Mouse (Mus musculus) adrenal gland, postnatal 14 days (tissue): Measurements from ENCODE around the gene Zfyve1. TPM values are rescaled to one million over a fixed set of nuclear protein-coding genes. Genes with fewer than 3 reads are reported as not detected.
"Not testable (repeated sequence)": the region's sequence is repeated elsewhere in the genome, so short reads cannot be mapped to it uniquely, and the experiment has no call there.

ENCODE experiments used
- DNase-seq: peaks from one replicate; pipeline ENCODE4 v3.0.0; 2021; ENCODE audit warnings: mixed read lengths
- long read RNA-seq, 2 experiments: library from polyadenylated mRNA; stranded (forward); transcript quantifications; one replicate each; pipeline ENCODE4 v2.0.0; 2021
- total RNA-seq: library from RNA; stranded (reverse); gene quantifications from 2 replicates; pipeline ENCODE4 v1.2.3, GENCODE M21; 2021

Zfyve1 gene
- 33.6 and 35.6 TPM in 2 replicates for total RNA-seq
- long read RNA-seq, experiment 1, full-length matches to known transcripts, result 4 of 7 reads
- long read RNA-seq, experiment 1, partial matches to known transcripts, result 1 of 7 reads
- long read RNA-seq, experiment 1, other reads (novel, unspliced or antisense), result 2 of 7 reads
- long read RNA-seq, experiment 2, full-length matches to known transcripts, result 4 of 11 reads
- long read RNA-seq, experiment 2, partial matches to known transcripts, result 1 of 11 reads
- long read RNA-seq, experiment 2, other reads (novel, unspliced or antisense), result 6 of 11 reads

DNA sequence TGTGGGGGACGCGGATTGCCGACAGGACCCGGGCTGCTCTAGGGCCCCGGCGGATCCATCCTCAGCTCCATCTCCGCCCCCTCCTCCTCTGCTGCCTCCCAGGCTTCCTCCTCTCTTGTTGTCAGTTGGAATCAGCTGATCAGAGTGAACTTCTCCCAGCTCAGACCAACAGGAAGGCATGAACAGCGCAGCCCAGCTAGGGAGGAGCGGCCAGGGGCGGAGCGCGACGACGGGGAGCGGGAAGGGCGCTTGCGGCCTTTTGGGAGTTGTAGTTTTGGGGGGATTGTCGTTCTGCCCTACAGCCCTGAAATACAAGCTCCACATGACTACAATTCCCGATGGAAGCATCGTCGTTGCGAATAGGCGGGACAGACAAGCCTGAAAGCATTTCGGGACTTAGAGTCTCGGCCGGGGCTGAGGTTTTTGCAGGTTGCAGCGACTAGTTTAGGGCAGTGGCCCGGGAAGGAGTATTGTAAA lies at the start of gene Zfyve1:
Gene Zfyve1, minus strand, starts transcription at position 198 of the 477 bp plus-strand sequence.
- DNase-seq, result peak; percentile 96

DNA sequence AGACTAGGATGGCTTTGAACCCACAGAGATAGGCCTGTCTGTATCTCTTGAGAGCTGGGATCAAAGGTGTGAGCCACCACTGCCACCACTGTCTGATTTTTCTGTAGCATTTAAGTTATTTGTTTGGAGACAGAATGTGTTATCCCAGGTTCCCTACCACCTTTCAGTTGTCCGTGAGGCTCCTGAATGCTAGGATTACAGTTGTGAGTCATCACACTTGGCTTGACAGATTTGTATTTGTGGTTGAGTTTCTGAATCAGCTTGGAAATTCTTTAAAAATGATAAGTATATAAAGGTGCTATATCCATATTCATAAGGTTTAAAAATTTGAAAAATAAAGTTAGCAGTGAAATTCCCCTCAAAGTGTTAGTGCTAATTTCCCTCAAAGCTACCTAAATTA lies 46.1 kb upstream of the Zfyve1 start:
- no peak for DNase-seq

DNA sequence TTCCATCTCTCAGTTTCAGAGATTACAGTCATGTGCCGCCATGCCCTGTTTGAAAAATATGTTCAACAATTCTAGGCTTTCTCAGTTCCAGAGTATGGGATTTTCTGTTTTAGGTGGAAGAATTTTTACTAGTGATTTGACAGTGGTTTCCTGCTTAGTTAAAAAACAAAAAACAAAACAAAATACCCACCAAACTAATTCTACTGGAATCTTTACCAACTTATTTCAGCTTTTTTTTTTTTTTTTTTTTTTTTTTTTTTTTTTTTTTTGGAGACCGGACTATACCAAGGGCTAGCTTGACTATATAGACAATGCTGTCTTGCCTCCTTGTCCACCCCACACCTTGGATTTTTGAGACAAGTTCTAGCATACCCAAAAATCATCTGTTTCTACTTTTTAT lies 44.2 kb upstream of the Zfyve1 start:
- DNase-seq, result no peak

DNA sequence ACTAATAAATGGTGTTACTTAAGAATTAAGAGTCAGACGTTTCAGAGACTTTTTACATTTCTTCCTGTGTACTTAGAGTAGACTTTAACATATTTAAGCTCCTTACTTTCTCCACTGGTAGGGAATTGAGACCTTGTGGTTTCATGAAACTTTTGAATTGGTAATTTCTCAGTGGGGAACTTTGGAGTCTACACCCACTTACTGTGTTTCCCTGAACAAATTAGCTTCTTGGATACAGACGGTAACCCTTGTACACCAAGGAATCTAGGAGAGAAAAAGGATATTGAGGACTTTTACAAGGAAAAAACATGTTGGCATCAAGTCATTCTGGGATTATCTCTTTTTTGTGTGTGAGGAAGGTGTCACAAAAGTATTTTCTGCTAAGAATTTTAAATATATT lies 36.8 kb upstream of the Zfyve1 start:
- no peak for DNase-seq

DNA sequence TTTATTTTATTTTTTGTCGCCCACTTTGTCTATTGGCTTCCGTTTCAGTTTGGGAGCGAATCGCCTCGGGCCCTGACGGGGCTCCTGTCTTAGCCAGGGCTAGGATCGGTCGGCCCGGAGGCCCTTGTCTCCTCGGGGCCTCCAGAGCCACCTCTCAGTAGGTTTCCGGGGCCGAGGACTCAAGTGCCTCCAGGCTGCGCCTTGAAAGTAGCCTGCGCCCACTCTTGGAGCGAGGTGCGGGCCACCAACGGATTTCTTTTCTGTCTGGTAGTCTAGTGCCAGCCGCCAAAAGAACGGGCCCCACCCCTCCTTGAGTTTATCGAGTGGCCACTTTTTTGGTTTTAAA lies 35.6 kb upstream of the Zfyve1 start:
- DNase-seq, result peak; percentile 64

DNA sequence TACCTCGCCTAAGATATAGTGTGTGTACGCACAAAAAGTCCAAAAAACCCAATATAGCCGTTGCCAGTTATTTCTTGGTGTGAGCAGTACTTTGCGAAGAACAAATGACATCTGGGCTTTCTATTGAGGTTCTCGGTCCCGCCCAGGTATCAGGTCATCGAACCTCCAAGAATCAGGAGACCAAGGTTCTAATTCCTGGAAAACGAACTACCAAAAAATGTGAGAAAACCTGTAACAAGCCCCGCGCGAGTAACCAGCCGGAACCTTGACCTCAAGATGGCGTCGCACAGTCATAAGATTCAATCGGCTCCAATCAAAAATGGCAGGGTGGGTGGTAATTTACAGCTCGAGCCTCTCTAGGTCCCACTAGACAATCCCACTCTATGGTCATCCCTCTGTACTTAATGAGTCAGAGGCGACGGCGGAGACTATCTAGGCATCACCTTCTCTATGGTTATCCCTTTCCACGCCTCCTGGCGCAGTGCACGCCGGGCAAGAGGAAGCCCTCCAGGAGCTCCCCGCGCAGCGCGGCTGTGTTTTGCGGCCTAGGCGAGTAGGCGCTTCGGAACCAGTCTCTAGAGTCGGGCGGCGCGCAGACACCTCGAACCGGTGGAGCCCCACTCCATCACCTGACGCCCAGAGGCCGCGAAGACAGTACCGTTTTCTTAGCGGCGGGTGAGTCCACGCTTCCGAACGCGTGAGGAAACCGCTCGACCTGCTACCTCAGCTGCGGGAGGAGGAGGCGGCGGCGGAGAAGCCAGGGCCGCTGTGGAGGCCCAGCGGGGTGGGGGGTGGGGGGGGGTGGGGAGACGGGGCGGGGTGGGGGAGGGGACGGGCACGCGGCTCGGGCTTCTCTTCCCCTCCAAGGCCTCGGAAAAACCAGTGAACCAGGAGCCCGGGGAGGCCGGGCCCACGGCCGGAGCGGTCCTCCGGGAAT lies 35.0 kb upstream of the Zfyve1 start:
- peak; percentile 96 for DNase-seq

DNA sequence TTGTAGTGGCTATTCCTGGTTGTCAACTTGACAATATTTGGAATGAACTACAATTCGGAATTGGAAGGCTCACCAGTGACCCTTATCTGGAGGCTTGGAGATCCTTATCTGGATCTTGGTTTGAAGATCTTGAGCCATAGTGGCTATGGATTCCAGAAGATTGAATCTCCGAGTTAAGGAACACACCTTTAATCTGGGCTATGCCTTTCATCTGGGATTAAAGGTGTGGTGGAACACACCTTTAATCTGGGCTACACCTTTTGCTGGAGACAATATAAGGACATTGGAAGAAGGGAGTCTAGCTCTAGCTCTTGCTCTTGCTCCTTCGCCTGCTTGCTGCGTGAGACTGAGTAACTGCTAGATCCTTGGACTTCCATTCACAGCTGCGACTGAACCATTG lies 33.9 kb upstream of the Zfyve1 start, which contains the start of gene Rbm25:
Gene Rbm25, plus strand, starts transcription at position 301 of the 400 bp plus-strand sequence.
- DNase-seq, result not testable (repeated sequence)

DNA sequence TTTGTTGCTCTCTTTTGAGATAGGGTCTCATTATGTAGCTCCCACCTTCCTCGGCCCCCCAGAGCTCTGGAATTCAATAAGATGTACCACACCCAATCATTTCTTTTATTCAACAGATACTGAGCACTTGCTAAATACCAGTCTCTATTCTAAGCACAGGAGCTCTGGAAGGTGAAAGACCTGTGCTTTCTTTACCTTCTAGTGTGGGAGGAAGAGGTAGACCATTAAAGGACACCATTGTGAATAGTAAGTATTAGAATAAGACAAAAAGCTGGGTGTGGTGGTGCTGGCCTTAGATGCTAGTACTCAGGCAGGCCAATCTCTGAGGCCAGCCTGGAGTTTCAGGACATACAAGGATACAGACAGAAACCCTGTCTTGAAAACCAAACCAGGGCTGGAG lies 27.3 kb upstream of the Zfyve1 start:
- no peak for DNase-seq

DNA sequence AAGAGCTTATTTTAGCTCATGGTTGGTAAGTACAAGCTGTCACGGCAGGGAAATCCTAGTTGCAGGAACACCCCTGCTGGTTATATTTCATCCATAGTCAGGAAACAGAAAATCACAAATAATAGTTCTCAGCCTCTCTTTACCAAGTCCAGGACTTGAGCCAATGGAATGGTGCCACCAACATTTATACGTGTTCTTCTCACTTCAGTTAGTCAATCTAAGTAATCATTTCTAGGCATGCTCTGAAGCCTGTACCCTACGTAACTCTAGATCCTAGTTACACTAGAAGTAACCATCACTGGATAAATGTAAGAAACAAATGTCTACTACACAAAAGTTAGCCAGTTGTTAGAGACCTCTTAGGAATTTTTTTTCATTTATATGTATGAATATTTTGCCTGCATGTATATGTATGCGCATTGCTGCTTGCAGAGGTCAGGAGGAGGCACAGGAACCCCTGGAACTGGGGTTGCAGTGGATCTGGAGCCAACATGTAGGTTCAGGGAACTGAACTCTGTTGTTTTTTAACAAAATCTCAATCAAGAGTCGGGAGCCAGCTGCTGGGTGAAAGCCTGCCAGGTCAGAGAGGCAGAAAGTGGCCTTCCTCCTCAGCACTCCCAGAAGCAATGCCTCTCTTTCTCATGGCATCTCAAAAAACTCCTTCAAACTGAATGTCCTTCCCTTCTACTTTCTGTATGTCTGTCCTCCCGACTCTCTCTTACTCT lies 25.2 kb upstream of the Zfyve1 start:
- no peak for DNase-seq

DNA sequence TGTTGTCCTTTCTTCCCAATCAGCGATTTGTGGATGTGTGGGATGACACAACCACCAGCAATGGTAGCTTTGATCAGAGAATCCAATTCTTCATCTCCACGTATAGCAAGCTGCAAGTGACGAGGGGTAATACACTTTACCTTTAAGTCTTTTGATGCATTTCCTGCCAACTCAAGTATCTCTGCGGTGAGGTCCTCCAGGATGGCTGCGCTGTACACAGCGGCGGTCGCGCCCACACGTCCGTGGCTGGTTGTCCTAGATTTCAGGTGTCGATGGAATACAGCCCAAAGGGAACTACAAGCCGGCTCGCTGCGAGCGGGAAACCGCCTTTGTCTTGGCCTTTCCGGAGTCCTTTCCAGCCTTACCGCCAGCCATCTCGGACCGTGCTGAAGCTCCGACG lies 23.7 kb upstream of the Zfyve1 start:
- DNase-seq, result not testable (repeated sequence)

DNA sequence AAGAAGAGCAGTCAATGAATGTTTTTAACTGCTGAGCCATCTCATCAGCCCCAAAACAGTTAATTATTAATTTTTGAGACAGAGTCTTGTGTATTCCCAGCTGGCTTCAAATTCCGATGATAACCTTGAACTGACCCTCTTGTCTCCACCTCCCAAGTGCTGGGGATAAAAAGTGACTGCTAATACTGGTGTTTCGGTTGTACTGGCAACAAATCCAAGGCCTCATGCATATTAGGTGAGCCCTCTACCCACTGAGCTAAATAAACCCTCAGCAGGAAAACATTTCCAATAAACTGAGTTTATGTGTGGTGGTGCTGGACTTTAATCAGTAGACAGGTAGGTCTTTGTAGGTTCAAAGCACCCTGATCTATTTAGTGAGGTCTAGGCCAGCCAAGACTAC lies 22.0 kb upstream of the Zfyve1 start:
- DNase-seq, result no peak

DNA sequence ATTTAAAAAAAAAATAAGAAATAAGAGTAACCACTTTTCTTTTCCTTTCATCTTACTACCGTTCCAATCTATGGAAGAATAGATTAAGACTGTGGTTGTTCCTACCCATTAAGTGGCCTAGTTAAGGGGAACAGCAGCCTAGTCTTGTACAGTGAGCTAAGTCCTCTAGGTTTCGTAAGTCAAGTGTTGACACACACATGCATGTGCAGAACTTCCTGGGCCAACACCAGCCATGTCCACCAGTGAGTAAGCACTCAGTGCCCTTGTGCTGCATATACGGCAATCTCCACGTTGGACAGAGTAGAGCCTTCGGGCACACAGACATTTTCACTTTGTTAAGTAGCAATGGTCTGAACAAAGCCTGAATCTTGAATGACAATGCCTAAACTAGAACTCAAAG lies 20.2 kb upstream of the Zfyve1 start:
- peak; percentile 16 for DNase-seq

DNA sequence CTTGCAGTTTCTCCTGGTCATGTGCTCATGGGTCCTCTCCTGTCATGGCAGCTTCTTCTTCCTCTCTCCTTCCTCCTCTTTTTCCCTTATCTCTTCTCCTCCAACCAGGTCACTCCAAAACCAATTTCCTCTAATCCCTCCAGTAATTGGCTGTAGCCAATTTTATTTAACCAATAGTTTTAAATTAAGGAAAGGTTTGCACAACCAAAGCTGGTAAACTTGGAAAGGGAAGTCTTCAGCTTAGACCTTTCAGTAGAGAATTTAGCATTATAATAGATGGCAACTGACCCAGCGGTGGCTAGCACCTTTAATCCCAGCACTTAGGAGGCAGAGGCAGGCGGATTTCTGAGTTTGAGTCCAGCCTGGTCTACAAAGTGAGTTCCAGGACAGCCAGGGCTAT lies 9.4 kb upstream of the Zfyve1 start:
- DNase-seq, result not testable (repeated sequence)

DNA sequence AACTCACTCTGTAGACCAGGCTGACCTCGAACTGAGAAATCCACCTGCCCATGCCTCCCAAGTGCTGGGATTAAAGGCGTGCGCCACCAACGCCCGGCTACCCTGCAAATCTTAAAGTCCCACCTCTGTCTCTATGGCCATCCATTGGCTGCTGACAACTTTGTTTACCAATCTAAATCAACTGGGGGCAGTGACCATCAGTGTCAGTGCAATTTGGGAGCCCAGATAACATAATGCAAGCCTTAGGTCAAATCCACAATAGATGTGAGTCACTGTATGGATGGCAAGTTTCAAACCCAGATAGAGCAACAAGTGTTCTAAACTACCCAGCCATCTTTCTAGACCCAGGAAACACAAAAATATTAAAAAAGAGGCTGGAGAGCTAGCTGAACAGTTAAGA lies 5.3 kb upstream of the Zfyve1 start:
- no peak for DNase-seq

DNA sequence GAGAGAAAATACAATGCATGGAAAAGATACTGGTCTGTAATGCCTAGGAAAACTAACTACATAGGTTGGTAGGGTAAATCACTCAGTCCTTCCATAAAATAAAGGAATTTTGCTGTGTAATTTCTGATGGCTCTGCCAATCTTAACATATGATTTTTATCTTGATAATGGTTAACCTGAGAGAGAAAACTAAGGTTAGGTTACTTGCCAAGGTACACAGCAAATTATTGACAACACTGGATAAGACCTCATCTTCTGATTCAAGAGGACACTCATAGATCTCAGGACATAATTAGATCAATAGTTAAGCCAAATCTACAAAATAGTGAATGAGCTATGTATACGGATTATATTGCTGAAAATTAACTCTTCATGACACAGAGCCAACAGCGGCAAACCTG lies 859 bp upstream of the Zfyve1 start:
- DNase-seq, result no peak

DNA sequence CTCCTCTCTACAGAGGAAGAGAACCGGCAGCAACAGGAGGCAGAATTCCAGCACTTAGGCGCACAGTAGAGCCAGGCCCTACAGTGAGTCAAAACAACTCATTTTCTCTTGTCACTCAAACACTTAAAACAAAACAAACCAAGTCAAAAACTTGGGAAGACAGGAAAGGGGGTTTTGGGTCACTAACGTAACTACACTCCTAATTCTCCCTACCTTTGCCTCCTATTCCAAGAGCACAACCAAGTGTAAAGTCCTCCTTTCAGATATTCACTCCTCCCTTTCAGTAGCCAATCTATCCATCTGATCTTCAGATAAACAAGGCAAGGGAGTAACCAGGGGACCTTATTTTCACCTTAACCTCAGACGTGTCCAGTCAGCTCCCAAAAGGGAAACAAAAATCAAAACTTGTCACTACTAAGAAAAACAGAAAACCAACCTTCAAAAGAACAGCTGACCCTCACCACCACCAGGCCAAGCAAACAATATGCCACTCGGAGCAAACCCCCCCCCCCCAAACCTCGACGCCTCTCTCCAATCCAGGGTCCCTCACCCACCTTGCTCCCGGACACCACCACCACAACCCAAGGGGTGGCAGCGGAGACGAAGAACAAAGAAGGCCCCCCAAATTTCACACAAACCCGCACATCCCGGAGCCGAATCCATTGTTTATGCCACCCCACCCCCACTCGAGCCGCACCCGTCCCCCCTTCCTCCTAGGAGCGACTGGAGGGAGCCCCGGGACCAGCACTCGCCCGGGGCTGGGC lies 649 bp downstream of the Zfyve1 start:
- peak; percentile 23 for DNase-seq

DNA sequence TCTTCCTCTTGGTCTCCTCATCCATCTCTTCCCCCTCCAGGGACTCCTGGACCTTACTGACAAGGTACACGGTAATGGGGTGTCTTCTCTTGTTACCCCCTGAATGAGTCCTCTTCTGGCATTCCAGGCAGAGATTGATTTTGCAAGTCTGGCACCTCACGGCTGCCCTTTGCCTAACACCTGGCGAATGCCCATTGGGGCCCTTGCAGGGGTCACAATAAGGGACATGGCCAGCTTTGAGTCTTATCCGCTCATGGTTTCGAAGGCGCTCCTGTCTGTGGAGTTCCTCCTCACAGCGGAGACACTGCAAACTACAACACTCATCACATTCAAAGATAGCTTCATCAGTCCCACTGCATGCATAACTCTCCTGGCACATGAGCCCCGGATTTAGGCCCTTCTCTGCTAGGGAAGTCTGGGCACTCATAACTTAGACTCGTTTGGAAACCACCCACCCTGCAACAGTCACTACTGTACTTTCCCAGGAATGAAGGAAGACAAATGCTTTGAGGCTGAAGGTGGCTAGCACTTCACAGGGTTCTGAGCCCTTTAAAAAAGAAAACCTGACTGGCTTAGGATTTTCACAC lies 2.5 kb downstream of the Zfyve1 start:
- DNase-seq, result no peak

DNA sequence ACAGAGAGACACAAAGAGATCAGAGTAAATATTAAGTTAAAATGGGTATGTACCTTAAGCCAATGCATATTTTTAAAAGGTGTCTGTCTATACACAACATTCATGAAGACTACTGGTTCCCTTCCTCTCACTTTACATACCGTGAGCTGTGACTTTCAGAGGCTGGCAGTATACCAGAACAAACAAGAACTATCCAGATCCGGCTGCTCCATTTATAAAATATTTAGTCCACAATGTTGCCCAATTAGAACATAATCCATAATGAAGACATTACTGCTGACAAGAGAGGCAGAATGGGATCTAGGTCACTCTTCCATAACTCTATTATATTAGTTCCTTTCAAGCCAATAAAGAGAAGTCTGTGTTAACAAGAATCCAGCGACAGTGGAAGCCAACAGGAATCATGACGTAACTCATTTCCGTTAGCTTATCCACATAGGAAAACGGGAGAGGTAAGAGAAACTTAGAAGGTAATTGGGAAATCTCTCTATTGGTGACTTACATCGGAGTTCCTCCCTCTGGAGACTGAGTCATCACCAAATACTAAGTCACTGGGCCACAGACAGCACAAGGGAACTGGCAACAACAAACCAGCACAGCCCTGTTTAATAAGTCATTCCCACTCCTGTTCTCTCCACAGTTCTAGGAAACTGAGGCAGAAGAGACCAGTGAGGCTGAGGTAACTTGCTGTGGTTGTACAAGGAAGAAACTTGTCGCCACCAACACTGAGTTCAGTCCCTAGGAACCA lies 5.1 kb downstream of the Zfyve1 start:
- peak; percentile 18 for DNase-seq

DNA sequence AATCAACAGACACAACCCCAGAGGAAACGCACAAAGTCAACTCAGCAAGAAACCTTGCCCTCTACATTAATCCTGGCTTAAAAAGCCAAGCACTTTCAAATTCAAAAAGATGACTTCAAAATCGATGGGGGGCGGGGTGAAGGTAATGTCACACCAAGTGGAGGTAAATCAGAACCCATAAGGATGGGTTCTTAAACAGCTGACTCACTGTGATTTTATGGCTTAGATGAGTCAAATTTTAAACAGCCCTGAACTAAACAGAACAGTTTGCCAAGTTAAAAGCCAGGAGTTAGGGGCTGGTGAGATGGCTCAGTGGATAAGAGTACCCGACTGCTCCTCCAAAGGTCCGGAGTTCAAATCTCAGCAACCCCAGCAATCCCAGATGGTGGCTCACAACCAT lies 10.4 kb downstream of the Zfyve1 start:
- no peak for DNase-seq

DNA sequence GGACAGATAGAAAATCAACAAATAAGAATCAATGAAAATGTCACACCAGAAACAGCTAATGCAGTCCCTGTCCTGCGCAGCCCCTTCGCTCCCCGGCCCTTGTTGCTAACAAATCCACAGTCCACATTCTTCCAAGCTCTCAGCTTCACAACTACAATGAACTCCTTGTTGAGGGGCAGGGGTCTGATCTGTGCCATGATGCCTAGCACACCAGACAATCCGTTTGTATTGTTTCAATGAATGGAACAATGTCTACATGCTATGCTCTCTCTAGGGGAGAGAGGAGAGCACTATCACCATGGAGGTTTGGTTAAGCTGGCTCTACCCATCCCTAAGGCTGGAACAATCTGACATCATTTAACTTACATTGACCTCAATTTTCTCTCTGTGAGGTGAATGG lies 14.3 kb downstream of the Zfyve1 start:
- DNase-seq, result no peak

DNA sequence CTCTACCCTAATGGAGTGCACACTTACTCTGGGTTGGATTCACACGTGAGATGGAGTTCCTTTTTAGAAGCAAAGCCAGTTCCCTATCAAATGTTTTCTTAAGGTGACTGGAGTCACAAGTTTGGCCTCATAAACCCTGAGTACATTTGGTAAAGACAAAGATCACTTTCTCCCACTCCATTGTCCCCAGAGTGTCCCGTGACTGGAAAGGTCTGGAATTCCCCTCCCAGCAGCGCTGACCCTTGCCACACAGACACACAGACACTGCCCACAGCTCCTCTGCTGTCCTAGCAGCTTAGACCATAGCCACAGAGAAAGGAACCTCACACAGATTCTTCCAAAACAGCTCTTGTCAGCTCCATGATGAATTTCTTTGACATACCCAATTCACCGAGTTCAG lies 14.9 kb downstream of the Zfyve1 start:
- DNase-seq, result no peak
